Mouse (Mus musculus) CD8-positive naive resting alpha-beta T cell, adult 2 months (primary cell): ENCODE data around the gene Kctd7.

Experiments used
- DNase-seq, 2 experiments: peaks; one replicate each; pipeline ENCODE4 v3.0.0; 2022; ENCODE audit warnings: low read depth in 2 of 2, low spot score in 2 of 2

The Kctd7 gene

GRCm38 (mm10) chr5:130190909-130191308, 46.2 kb downstream of the Kctd7 start:
- no peak for DNase-seq

- no peak for DNase-seq
Measured at GRCm38 (mm10) chr5:130191865-130192264, 47.2 kb downstream of the Kctd7 start.

GRCm38 (mm10) chr5:130192356-130192944, 47.8 kb downstream of the Kctd7 start:
- DNase-seq = no peak

- no peak for DNase-seq
Measured at GRCm38 (mm10) chr5:130193760-130194159, 49.1 kb downstream of the Kctd7 start.

- DNase-seq = no peak
Measured at GRCm38 (mm10) chr5:130196307-130196706, 51.6 kb downstream of the Kctd7 start.

- no peak for DNase-seq
Measured at GRCm38 (mm10) chr5:130197454-130197853, 52.8 kb downstream of the Kctd7 start.

- no peak for DNase-seq
Measured at GRCm38 (mm10) chr5:130197981-130198380, 53.3 kb downstream of the Kctd7 start.

GRCm38 (mm10) chr5:130200233-130201029, 55.8 kb downstream of the Kctd7 start:
- DNase-seq = no peak

- no peak for DNase-seq
Measured at GRCm38 (mm10) chr5:130203948-130204347, 59.3 kb downstream of the Kctd7 start.

- DNase-seq = peak in 1 of 2 experiments; percentile 11
Measured at GRCm38 (mm10) chr5:130204560-130204959, 59.9 kb downstream of the Kctd7 start.
